Mouse (Mus musculus): ENCODE results near the gene 4930518I15Rik. TPM values are rescaled to one million over a fixed set of nuclear protein-coding genes. Genes with fewer than 3 reads are reported as not detected.
A peak's percentile ranks its signal among the peaks of the same experiment; 100 is the strongest.
"Not testable (repeated sequence)": the region's sequence is repeated elsewhere in the genome, so short reads cannot be mapped to it uniquely, and the experiment has no call there.

The 4930518I15Rik gene
- polyA plus RNA-seq, 1 experiment from 2014 or later = 15.0 TPM

DNA sequence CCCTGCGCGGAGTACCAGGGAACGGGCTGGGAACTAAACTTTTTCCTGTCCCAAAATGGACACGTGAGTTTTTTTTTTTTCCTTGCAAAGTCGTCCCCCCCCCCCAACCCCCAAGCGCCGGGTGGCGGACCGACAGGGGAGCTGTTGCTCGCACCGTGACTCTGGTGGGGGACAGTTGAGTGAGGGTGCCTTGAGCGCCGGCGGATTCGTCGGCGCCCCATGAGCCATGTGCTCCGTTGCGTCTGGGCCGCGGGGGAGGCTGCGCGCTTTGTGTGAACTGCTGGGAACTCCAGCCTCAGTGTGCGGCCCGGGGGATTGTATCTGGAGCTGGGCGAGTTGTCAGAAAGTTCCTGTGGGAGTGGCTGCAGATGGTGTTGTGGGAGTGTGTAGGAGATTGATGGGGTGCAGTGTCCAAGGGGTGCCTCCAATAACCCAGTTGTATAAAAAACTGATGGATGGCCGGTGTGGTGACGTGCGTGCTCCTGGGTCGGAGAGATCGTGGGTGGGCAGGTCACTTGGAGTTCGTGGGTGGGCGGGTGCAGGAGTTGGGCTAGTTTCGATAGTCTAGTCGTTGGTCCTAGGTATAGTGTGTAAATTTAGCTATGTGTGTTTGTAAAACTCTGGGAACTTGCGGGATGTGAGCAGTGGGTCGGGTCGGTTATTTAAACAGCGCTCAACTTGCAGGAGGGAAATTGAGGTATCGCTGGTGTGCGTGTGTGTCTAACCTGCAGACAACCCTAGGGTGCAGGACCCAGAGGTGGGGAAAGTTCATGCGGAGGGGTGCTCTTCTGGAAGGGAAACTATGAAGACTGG is 16.5 kb downstream of the 4930518I15Rik start:
- Histone ChIP-seq H3K27me3 (replicated peaks; ENCODE audit: control insufficient read depth, insufficient read depth, low read length) (no peaks in the 10 kb centered on the region), H3K9me3 (ENCODE audit: control insufficient read depth, low read length) (no peaks in the 10 kb centered on the region), H3K4me2 (ENCODE audit: low read length) (peak overlapping the region; percentile 88), H3K4me3 (replicated peaks; ENCODE audit: low read length) (peak overlapping the region; percentile 75), H3K9ac (replicated peaks; ENCODE audit: low read depth, low read length) (peak overlapping the region; percentile 72), H3K36me3 (ENCODE audit: control insufficient read depth, insufficient read depth) (no peaks in the 10 kb centered on the region), H3K4me1 (replicated peaks; ENCODE audit: control insufficient read depth, insufficient read depth, low read length) (peaks cover 48% of the 10 kb centered on the region), H3K27ac (ENCODE audit: low read length) (peak overlapping the region; percentile 82)
- WGBS = under 1% methylated on average over 42 of the region's 42 CpGs
- peak; percentile 14; the same call in 1 of the 2 replicates for ATAC-seq

DNA sequence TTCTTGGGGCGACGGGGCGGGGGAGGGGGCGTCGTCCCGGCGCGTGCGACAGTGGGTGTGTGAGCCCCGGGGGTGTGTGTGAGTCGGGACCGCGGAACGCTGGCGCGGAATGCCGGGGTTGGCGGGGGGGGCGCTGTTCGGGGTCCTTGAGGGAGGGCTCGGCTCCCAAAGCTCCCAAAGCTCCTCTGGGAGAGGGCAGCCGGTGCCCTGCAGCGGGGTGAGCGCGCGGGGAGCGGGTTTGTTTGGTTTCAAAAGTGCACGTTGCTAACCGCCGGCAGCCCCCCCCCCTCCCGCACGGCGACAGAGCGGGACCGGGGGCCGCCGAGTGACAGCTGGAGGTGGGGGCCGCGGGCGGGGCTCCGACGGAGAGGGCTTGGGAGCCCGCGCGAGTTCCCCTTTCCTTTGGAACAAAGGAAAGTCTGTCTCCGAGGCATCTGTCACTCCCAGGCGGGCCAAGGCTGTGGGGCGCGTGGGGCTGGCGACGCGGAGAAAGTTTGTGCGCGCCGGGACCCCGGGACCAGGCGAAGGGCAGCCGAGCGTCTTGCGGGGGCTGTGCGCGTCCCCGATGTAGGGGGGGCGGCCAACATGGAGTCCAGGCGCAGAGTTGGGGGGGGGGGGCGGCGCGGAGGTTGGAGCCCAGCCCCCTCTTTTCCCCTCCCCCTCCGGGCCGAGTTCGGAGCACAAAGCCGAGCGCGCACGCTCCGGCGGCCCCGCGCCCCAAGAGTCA is 17.3 kb downstream of the 4930518I15Rik start:
- Histone ChIP-seq H3K4me1 (replicated peaks; ENCODE audit: control insufficient read depth, insufficient read depth, low read length) (peaks cover 48% of the 10 kb centered on the region), H3K36me3 (ENCODE audit: control insufficient read depth, insufficient read depth) (no peaks in the 10 kb centered on the region), H3K4me3 (replicated peaks; ENCODE audit: low read length) (peak overlapping the region; percentile 75), H3K9me3 (ENCODE audit: control insufficient read depth, low read length) (no peaks in the 10 kb centered on the region), H3K4me2 (ENCODE audit: low read length) (peak overlapping the region; percentile 88), H3K9ac (replicated peaks; ENCODE audit: low read depth, low read length) (peak overlapping the region; percentile 72), H3K27me3 (replicated peaks; ENCODE audit: control insufficient read depth, insufficient read depth, low read length) (no peaks in the 10 kb centered on the region), H3K27ac (ENCODE audit: low read length) (peak overlapping the region; percentile 82)
- WGBS = under 1% methylated on average over 52 of the region's 79 CpGs
- ATAC-seq = peak; percentile 47

DNA sequence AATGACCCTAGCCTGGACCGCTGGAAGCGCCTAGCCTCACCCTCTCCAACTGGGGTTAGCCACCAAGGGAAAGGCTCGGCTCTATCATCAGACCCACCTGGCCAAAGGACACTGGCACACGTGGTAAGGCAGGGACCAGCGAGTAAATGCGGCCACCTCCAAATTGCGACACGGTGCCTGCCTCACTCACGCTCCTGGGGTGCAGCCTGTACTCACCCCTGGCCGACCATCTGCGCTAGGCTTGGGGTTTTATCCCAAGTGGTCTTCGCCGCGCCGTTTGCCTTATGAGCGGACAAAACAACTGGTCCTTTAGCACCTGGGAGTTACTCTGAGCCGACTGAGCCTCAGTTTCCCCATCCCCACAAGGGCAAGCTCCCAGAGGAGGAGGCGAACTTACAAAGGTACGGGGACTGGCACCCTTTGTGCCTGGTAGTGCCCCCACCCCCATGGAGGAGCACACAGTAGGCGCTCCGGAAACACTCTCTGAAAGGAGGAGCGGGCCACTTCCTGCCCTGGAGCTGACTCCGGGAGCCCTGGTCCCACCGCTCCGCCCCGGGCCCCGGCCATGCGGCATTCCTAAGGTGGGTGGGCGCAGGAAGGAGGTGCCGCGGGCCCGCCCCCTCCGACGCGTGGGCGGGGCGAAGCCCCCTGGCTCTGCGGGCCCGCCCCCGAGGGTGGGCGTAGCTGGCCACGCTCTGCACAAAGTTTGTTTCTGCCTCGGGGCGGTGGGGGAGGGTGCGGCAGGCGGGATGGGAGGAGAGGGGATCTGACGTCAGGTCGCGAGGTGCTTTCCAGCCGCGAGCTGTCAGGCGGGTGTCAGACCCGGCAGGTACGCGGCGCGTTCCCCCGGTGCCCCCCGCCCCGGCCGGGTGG is 18.2 kb downstream of the 4930518I15Rik start, which contains the start of gene Tgif2:
Gene Tgif2, plus strand, starts transcription at position 689 of the 873 bp plus-strand sequence.
- H3K27me3 ChIP-seq (replicated peaks; ENCODE audit: control insufficient read depth, insufficient read depth, low read length) = no peaks in the 10 kb centered on the region
- peak; percentile 72 for ATAC-seq
- peaks cover 42% of the 10 kb centered on the region for H3K4me1 ChIP-seq (replicated peaks; ENCODE audit: control insufficient read depth, insufficient read depth, low read length)
- H3K4me3 ChIP-seq (replicated peaks; ENCODE audit: low read length) = peak within 1 kb of the TSS; percentile 75
- no peaks in the 10 kb centered on the region for H3K9me3 ChIP-seq (ENCODE audit: control insufficient read depth, low read length)
- 2% methylated on average over 47 of the region's 61 CpGs for WGBS
- H3K36me3 ChIP-seq (ENCODE audit: control insufficient read depth, insufficient read depth) = no peaks in the 10 kb centered on the region
- H3K27ac ChIP-seq (ENCODE audit: low read length) = peak within 1 kb of the TSS; percentile 82
- peak within 1 kb of the TSS; percentile 88 for H3K4me2 ChIP-seq (ENCODE audit: low read length)
- H3K9ac ChIP-seq (replicated peaks; ENCODE audit: low read depth, low read length) = peak within 1 kb of the TSS; percentile 72

DNA sequence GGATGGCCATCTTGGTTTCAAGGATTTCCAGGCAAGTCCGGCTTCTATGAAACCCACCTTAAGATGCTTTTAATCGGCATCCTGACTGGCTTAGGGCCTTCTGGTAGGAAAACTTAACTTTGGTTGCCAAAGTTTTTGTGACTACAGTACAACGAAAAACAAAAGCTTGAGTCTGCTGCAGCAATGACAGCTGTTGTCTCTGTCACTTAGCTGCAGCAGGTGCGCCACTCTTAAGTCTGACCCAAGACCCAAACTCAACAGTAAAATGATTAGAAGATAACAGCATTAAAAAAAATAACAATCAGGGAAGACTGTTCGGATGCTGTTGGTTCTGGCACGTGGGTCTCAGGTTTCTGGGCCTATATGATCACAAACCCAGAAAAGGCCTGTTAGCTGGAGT is 18.9 kb downstream of the 4930518I15Rik start:
- no peak overlapping the region for H3K4me3 ChIP-seq (replicated peaks; ENCODE audit: low read length)

DNA sequence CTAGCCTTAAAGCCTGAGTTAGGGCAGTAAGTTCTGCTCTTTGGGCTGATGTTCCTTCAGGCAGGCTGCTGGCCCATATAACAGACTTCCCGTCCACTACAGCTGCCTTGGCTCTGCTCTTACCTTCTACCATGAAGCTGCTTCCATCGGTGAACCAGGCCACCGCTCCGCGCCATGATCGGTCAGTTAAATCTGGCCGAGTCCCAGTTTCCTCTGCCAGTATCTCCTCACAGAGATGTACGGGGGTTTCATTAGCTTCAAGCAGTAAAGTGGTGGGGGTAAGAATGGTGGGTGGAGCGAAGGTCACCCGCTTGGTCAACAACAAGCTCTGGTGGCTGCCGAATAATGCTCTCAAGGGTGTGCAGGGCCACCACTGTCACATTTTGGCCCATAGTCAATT is 23.4 kb downstream of the 4930518I15Rik start:
- Histone ChIP-seq H3K27me3 (replicated peaks; ENCODE audit: control insufficient read depth, insufficient read depth, low read length) (no peaks in the 10 kb centered on the region), H3K9me3 (ENCODE audit: control insufficient read depth, low read length) (no peaks in the 10 kb centered on the region), H3K4me1 (replicated peaks; ENCODE audit: control insufficient read depth, insufficient read depth, low read length) (peaks cover 2% of the 10 kb centered on the region; the same call in 1 of the 2 replicates), H3K27ac (ENCODE audit: low read length) (no peak overlapping the region), H3K9ac (replicated peaks; ENCODE audit: low read depth, low read length) (no peak overlapping the region), H3K4me3 (replicated peaks; ENCODE audit: low read length) (no peak overlapping the region), H3K36me3 (ENCODE audit: control insufficient read depth, insufficient read depth) (no peaks in the 10 kb centered on the region), H3K4me2 (ENCODE audit: low read length) (no peak overlapping the region)
- 98% methylated on average over 11 of the region's 11 CpGs for WGBS
- no peak for ATAC-seq

More for the DNA sequence above, 18.9 kb downstream of the 4930518I15Rik start:
- no peaks in the 10 kb centered on the region for H3K36me3 ChIP-seq (ENCODE audit: control insufficient read depth, insufficient read depth)
- no peak overlapping the region for H3K4me2 ChIP-seq (ENCODE audit: low read length)
- no peaks in the 10 kb centered on the region for H3K27me3 ChIP-seq (replicated peaks; ENCODE audit: control insufficient read depth, insufficient read depth, low read length)
- WGBS = 59% methylated on average over 6 of the region's 6 CpGs
- no peak overlapping the region for H3K27ac ChIP-seq (ENCODE audit: low read length)
- H3K9me3 ChIP-seq (ENCODE audit: control insufficient read depth, low read length) = no peaks in the 10 kb centered on the region
- peaks cover 36% of the 10 kb centered on the region for H3K4me1 ChIP-seq (replicated peaks; ENCODE audit: control insufficient read depth, insufficient read depth, low read length)
- ATAC-seq = no peak
- peak overlapping the region; percentile 28; the same call in 1 of the 2 replicates for H3K9ac ChIP-seq (replicated peaks; ENCODE audit: low read depth, low read length)

DNA sequence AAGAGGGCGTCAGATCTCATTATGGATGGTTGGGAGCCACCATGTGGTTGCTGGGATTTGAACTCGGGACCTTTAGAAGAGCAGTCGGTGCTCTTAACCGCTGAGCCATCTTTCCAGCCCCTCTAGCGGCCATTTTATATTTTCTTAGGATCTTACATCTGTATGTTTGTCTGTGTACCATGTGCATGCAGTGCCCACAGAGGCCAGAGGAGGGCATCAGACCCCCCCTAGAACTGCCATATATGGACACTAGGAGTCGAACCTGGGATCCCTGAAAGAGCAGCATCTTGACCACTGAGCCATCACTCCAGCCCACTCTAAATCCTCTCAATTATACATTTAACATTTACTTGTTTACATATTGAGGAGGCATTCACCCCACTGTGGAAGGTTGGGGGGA is 32.6 kb downstream of the 4930518I15Rik start:
- not testable (repeated sequence) for H3K4me2 ChIP-seq (ENCODE audit: low read length); H3K27ac ChIP-seq (ENCODE audit: low read length); ATAC-seq; H3K9me3 ChIP-seq (ENCODE audit: control insufficient read depth, low read length); H3K4me3 ChIP-seq (replicated peaks; ENCODE audit: low read length); H3K9ac ChIP-seq (replicated peaks; ENCODE audit: low read depth, low read length); H3K27me3 ChIP-seq (replicated peaks; ENCODE audit: control insufficient read depth, insufficient read depth, low read length); H3K36me3 ChIP-seq (ENCODE audit: control insufficient read depth, insufficient read depth); H3K4me1 ChIP-seq (replicated peaks; ENCODE audit: control insufficient read depth, insufficient read depth, low read length)
- 87% methylated on average over 6 of the region's 6 CpGs for WGBS

DNA sequence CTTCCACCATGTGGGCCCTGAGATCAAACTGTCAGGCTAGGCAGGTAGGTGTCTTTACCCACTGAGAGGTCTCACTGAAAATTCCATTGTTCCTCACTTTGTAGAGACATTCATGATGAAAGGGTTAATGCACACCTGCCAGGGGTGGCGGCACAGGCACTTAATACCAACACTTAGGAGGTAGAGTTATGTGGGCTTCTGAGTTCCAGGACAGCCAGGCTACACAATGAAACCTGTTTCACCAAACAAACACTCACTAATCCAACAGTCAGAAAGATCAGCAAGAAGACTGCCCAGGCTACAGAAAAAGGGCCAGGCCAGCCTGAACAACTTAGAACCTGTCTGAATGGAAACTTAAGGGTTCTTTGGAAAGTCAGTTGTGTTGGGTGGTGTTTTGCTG is 41.6 kb downstream of the 4930518I15Rik start:
- Histone ChIP-seq H3K27me3 (replicated peaks; ENCODE audit: control insufficient read depth, insufficient read depth, low read length) (no peaks in the 10 kb centered on the region), H3K9me3 (ENCODE audit: control insufficient read depth, low read length) (no peaks in the 10 kb centered on the region), H3K36me3 (ENCODE audit: control insufficient read depth, insufficient read depth) (no peaks in the 10 kb centered on the region), H3K4me3 (replicated peaks; ENCODE audit: low read length) (no peak overlapping the region), H3K27ac (ENCODE audit: low read length) (no peak overlapping the region), H3K4me2 (ENCODE audit: low read length) (no peak overlapping the region), H3K4me1 (replicated peaks; ENCODE audit: control insufficient read depth, insufficient read depth, low read length) (no peaks in the 10 kb centered on the region), H3K9ac (replicated peaks; ENCODE audit: low read depth, low read length) (no peak overlapping the region)
- no peak for ATAC-seq
- WGBS = 58% methylated on average over 1 of the region's 1 CpGs

DNA sequence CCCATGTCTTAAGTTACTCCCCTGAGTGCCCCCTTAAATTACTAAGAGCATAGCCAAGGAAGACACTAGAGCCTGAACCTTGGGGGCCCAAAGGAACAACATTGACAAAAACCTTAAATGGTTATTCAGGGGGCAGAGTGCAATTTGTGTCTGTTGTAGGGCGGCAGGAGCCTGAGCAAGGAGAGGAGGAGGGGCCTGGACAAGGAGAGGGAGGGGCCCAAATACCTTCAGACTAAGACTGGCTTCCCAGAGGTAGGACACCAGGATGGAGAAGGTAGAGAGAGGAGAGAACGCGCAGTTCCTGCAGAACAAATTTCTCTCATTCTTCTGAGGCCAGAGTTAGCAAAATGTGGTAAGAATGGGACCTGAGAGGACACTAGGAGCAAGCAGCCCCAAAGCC is 42.3 kb downstream of the 4930518I15Rik start:
- H3K9ac ChIP-seq (replicated peaks; ENCODE audit: low read depth, low read length) = no peak overlapping the region
- no peaks in the 10 kb centered on the region for H3K27me3 ChIP-seq (replicated peaks; ENCODE audit: control insufficient read depth, insufficient read depth, low read length)
- no peak for ATAC-seq
- H3K4me3 ChIP-seq (replicated peaks; ENCODE audit: low read length) = no peak overlapping the region
- no peaks in the 10 kb centered on the region for H3K9me3 ChIP-seq (ENCODE audit: control insufficient read depth, low read length)
- no peaks in the 10 kb centered on the region for H3K36me3 ChIP-seq (ENCODE audit: control insufficient read depth, insufficient read depth)
- H3K4me1 ChIP-seq (replicated peaks; ENCODE audit: control insufficient read depth, insufficient read depth, low read length) = no peaks in the 10 kb centered on the region
- no peak overlapping the region for H3K4me2 ChIP-seq (ENCODE audit: low read length)
- WGBS = 70% methylated on average over 3 of the region's 3 CpGs
- H3K27ac ChIP-seq (ENCODE audit: low read length) = no peak overlapping the region

DNA sequence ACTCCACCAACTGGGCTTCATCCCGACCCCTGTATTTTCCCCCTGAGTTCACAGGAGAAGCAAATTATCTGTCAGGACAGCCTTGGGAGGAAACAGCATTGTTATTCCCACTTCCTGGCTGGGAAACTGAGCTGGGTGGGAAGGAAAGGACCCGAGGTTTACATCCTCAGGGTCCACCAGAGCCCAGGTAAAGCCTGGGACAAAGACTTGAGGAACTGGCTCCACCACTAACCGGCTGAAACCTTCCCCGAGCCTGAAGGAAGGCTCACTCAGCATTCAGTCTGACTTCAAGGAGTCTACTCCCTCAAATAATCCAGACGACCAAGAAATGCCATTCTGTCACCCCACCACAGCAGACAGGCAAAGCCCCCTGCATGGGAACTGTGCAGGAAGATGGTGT is 42.9 kb downstream of the 4930518I15Rik start:
- WGBS = 47% methylated on average over 5 of the region's 5 CpGs
- Histone ChIP-seq H3K9ac (replicated peaks; ENCODE audit: low read depth, low read length) (no peak overlapping the region), H3K4me2 (ENCODE audit: low read length) (no peak overlapping the region), H3K36me3 (ENCODE audit: control insufficient read depth, insufficient read depth) (no peaks in the 10 kb centered on the region), H3K27me3 (replicated peaks; ENCODE audit: control insufficient read depth, insufficient read depth, low read length) (no peaks in the 10 kb centered on the region), H3K27ac (ENCODE audit: low read length) (no peak overlapping the region), H3K9me3 (ENCODE audit: control insufficient read depth, low read length) (no peaks in the 10 kb centered on the region), H3K4me3 (replicated peaks; ENCODE audit: low read length) (no peak overlapping the region), H3K4me1 (replicated peaks; ENCODE audit: control insufficient read depth, insufficient read depth, low read length) (no peaks in the 10 kb centered on the region)
- ATAC-seq = no peak
